Mouse (Mus musculus) spleen, postnatal 0 days (tissue): Measurements from ENCODE around the gene Fli1. TPM values are rescaled to one million over a fixed set of nuclear protein-coding genes. Genes with fewer than 3 reads are reported as not detected.

Experiments used
- polyA plus RNA-seq: library from polyadenylated mRNA; unstranded; fragments of >200 nt; fragmentation: Nextera tagmentation; extraction: Ambion mirVana; gene quantifications from 2 replicates; pipeline ENCODE4 v1.2.1, GENCODE M21; 2015

Fli1 gene
- 16.6 and 18.7 TPM in 2 replicates for polyA plus RNA-seq

GRCm38 (mm10) chr9:32542212-32543039 lies at the start of gene Fli1:
Fli1 (minus strand) TSS chr9:32542861.

Other genes with a start within 250 kb of the Fli1 start
- gene Kcnj5, start 198.5 kb downstream of the Fli1 start, polyA plus RNA-seq: 0.76 and 0.77 TPM in 2 replicates
- not detected in 2 replicates for gene Kcnj1, start 170.4 kb downstream of the Fli1 start, polyA plus RNA-seq
- gene Ets1, start 93.4 kb upstream of the Fli1 start, polyA plus RNA-seq: 25.0 and 32.3 TPM in 2 replicates